Mouse (Mus musculus): ENCODE results near the gene Rock2. TPM values are rescaled to one million over a fixed set of nuclear protein-coding genes. Genes with fewer than 3 reads are reported as not detected.

Gene Rock2
- total and polyA plus RNA-seq, 3 experiments, result 3.5 to 78.0 (median 59.7) TPM

- Histone ChIP-seq H3K27me3 (ENCODE audit: insufficient read depth, low read length) (no peaks in the 10 kb centered on the region), H3K4me3 (ENCODE audit: low read depth, low read length) (no peak overlapping the region), H3K4me1 (ENCODE audit: insufficient read depth, low read depth, low read length) (peaks cover 24% of the 10 kb centered on the region), H3K9me3 (replicated peaks) (no peaks in the 10 kb centered on the region), H3K36me3 (replicated peaks) (peaks cover 88% of the 10 kb centered on the region)
- no peak for TF ChIP-seq TAL1 (conservative IDR thresholded peaks at IDR 0.05; ENCODE audit: low read depth, low read length)
- no peak for TF ChIP-seq POLR2AphosphoS5 (IDR thresholded peaks at IDR 0.05; ENCODE audit: insufficient replicate concordance, low read depth, low read length)
- TF ChIP-seq GATA2 (IDR thresholded peaks at IDR 0.05; ENCODE audit: borderline replicate concordance, low read depth, low read length), result no peak
- TF ChIP-seq CTCF (IDR thresholded peaks at IDR 0.05; ENCODE audit: low read depth, low read length), result no peak
- no peak for TF ChIP-seq GATA1 (IDR thresholded peaks at IDR 0.05; ENCODE audit: borderline replicate concordance, low read length)
- ATAC-seq (ENCODE audit: extremely low read depth, insufficient number of reproducible peaks, low FRiP score, poor library complexity, severe bottlenecking), result no peak
- no peak for DNase-seq (ENCODE audit: low spot score)
Measured at GRCm38 (mm10) chr12:16994291-16994690, 99.6 kb downstream of the Rock2 start.

GRCm38 (mm10) chr12:16996281-16996680 is 101.6 kb downstream of the Rock2 start:
- no peaks in the 10 kb centered on the region for H3K9me3 ChIP-seq (replicated peaks)
- TF ChIP-seq POLR2AphosphoS5 (IDR thresholded peaks at IDR 0.05; ENCODE audit: insufficient replicate concordance, low read depth, low read length) (no peak), GATA2 (IDR thresholded peaks at IDR 0.05; ENCODE audit: borderline replicate concordance, low read depth, low read length) (no peak), GATA1 (IDR thresholded peaks at IDR 0.05; ENCODE audit: borderline replicate concordance, low read length) (no peak), CTCF (IDR thresholded peaks at IDR 0.05; ENCODE audit: low read depth, low read length) (no peak), TAL1 (conservative IDR thresholded peaks at IDR 0.05; ENCODE audit: low read depth, low read length) (no peak)
- DNase-seq (ENCODE audit: low spot score), result no peak
- ATAC-seq (ENCODE audit: extremely low read depth, insufficient number of reproducible peaks, low FRiP score, poor library complexity, severe bottlenecking), result no peak
- peaks cover 42% of the 10 kb centered on the region for H3K4me1 ChIP-seq (ENCODE audit: insufficient read depth, low read depth, low read length)
- peaks cover 70% of the 10 kb centered on the region for H3K36me3 ChIP-seq (replicated peaks)
- no peak overlapping the region for H3K4me3 ChIP-seq (ENCODE audit: low read depth, low read length)
- no peaks in the 10 kb centered on the region for H3K27me3 ChIP-seq (ENCODE audit: insufficient read depth, low read length)

GRCm38 (mm10) chr12:16996886-16997462 is 102.3 kb downstream of the Rock2 start:
- no peak for TF ChIP-seq GATA2 (IDR thresholded peaks at IDR 0.05; ENCODE audit: borderline replicate concordance, low read depth, low read length)
- no peak for TF ChIP-seq TAL1 (conservative IDR thresholded peaks at IDR 0.05; ENCODE audit: low read depth, low read length)
- no peak for TF ChIP-seq GATA1 (IDR thresholded peaks at IDR 0.05; ENCODE audit: borderline replicate concordance, low read length)
- no peak for TF ChIP-seq CTCF (IDR thresholded peaks at IDR 0.05; ENCODE audit: low read depth, low read length)
- TF ChIP-seq POLR2AphosphoS5 (IDR thresholded peaks at IDR 0.05; ENCODE audit: insufficient replicate concordance, low read depth, low read length), result no peak
- Histone ChIP-seq H3K27me3 (ENCODE audit: insufficient read depth, low read length) (no peaks in the 10 kb centered on the region), H3K4me1 (ENCODE audit: insufficient read depth, low read depth, low read length) (peaks cover 43% of the 10 kb centered on the region), H3K36me3 (replicated peaks) (peaks cover 63% of the 10 kb centered on the region), H3K9me3 (replicated peaks) (no peaks in the 10 kb centered on the region), H3K4me3 (ENCODE audit: low read depth, low read length) (no peak overlapping the region)
- DNase-seq (ENCODE audit: low spot score) (no peak), ATAC-seq (ENCODE audit: extremely low read depth, insufficient number of reproducible peaks, low FRiP score, poor library complexity, severe bottlenecking) (no peak)

- peaks cover 43% of the 10 kb centered on the region for H3K4me1 ChIP-seq (ENCODE audit: insufficient read depth, low read depth, low read length)
Measured at GRCm38 (mm10) chr12:16999146-16999545, 104.5 kb downstream of the Rock2 start.

GRCm38 (mm10) chr12:16999739-17000497 is 105.2 kb downstream of the Rock2 start, which contains the start of gene Pqlc3:
TSS of gene Pqlc3 (minus strand) at chr12:17000408.
- no peak for TF ChIP-seq POLR2AphosphoS5 (IDR thresholded peaks at IDR 0.05; ENCODE audit: insufficient replicate concordance, low read depth, low read length)
- no peak for TF ChIP-seq TAL1 (conservative IDR thresholded peaks at IDR 0.05; ENCODE audit: low read depth, low read length)
- TF ChIP-seq CTCF (IDR thresholded peaks at IDR 0.05; ENCODE audit: low read depth, low read length), result no peak
- peaks cover 37% of the 10 kb centered on the region for H3K4me1 ChIP-seq (ENCODE audit: insufficient read depth, low read depth, low read length)
- H3K4me3 ChIP-seq (ENCODE audit: low read depth, low read length), result peak within 1 kb of the TSS; percentile 90
- DNase-seq (ENCODE audit: low spot score) (peak; percentile 94), ATAC-seq (ENCODE audit: extremely low read depth, insufficient number of reproducible peaks, low FRiP score, poor library complexity, severe bottlenecking) (peak; percentile 86)
- H3K9me3 ChIP-seq (replicated peaks), result no peaks in the 10 kb centered on the region
- peaks cover 4% of the 10 kb centered on the region; the same call in 1 of the 2 replicates for H3K27me3 ChIP-seq (ENCODE audit: insufficient read depth, low read length)
- peaks cover 35% of the 10 kb centered on the region for H3K36me3 ChIP-seq (replicated peaks)

More at GRCm38 (mm10) chr12:16999146-16999545, 104.5 kb downstream of the Rock2 start:
- ATAC-seq (ENCODE audit: extremely low read depth, insufficient number of reproducible peaks, low FRiP score, poor library complexity, severe bottlenecking), result no peak
- no peaks in the 10 kb centered on the region for H3K27me3 ChIP-seq (ENCODE audit: insufficient read depth, low read length)
- peaks cover 43% of the 10 kb centered on the region for H3K36me3 ChIP-seq (replicated peaks)
- TF ChIP-seq GATA1 (IDR thresholded peaks at IDR 0.05; ENCODE audit: borderline replicate concordance, low read length) (no peak), GATA2 (IDR thresholded peaks at IDR 0.05; ENCODE audit: borderline replicate concordance, low read depth, low read length) (no peak), POLR2AphosphoS5 (IDR thresholded peaks at IDR 0.05; ENCODE audit: insufficient replicate concordance, low read depth, low read length) (no peak), TAL1 (conservative IDR thresholded peaks at IDR 0.05; ENCODE audit: low read depth, low read length) (no peak), CTCF (IDR thresholded peaks at IDR 0.05; ENCODE audit: low read depth, low read length) (no peak)
- DNase-seq (ENCODE audit: low spot score), result peak; percentile 27
- no peaks in the 10 kb centered on the region for H3K9me3 ChIP-seq (replicated peaks)
- peak overlapping the region; percentile 90 for H3K4me3 ChIP-seq (ENCODE audit: low read depth, low read length)

- peaks cover 37% of the 10 kb centered on the region for H3K4me1 ChIP-seq (ENCODE audit: insufficient read depth, low read depth, low read length)
- peak overlapping the region; percentile 90; the same call in 1 of the 2 replicates for H3K4me3 ChIP-seq (ENCODE audit: low read depth, low read length)
- H3K36me3 ChIP-seq (replicated peaks), result peaks cover 28% of the 10 kb centered on the region
- DNase-seq (ENCODE audit: low spot score) (peak; percentile 65), ATAC-seq (ENCODE audit: extremely low read depth, insufficient number of reproducible peaks, low FRiP score, poor library complexity, severe bottlenecking) (no peak)
- TF ChIP-seq GATA2 (IDR thresholded peaks at IDR 0.05; ENCODE audit: borderline replicate concordance, low read depth, low read length), result no peak
- TF ChIP-seq CTCF (IDR thresholded peaks at IDR 0.05; ENCODE audit: low read depth, low read length), result no peak
- no peak for TF ChIP-seq GATA1 (IDR thresholded peaks at IDR 0.05; ENCODE audit: borderline replicate concordance, low read length)
- TF ChIP-seq TAL1 (conservative IDR thresholded peaks at IDR 0.05; ENCODE audit: low read depth, low read length), result no peak
- TF ChIP-seq POLR2AphosphoS5 (IDR thresholded peaks at IDR 0.05; ENCODE audit: insufficient replicate concordance, low read depth, low read length), result no peak
- H3K27me3 ChIP-seq (ENCODE audit: insufficient read depth, low read length), result peaks cover 10% of the 10 kb centered on the region; the same call in 1 of the 2 replicates
- H3K9me3 ChIP-seq (replicated peaks), result no peaks in the 10 kb centered on the region
Measured at GRCm38 (mm10) chr12:17000628-17001027, 105.9 kb downstream of the Rock2 start.
